Mouse (Mus musculus) thymus, adult 2 months (tissue): ENCODE data around the gene Atpaf1. TPM values are rescaled to one million over a fixed set of nuclear protein-coding genes. Genes with fewer than 3 reads are reported as not detected.

ENCODE experiments used
- DNase-seq: peaks from one replicate; pipeline ENCODE4 v3.0.0; 2021
- H3K27ac ChIP-seq: fragments of 200-500 bp; 2 replicates; pipeline ENCODE4 v1.5.1; 2012; ENCODE audit warnings: low read length, control low read depth; ENCODE audit not compliant: control insufficient read depth, insufficient read depth
- H3K27me3 ChIP-seq: fragments of 200-500 bp; 2 replicates; pipeline ENCODE4 v1.6.1; 2012; ENCODE audit warnings: mild to moderate bottlenecking, low read length, moderate library complexity, mixed read lengths; ENCODE audit not compliant: control insufficient read depth, insufficient read depth
- H3K36me3 ChIP-seq: fragments of 200-500 bp; 2 replicates; pipeline ENCODE4 v1.6.1; 2012; ENCODE audit warnings: mild to moderate bottlenecking, low read length, moderate library complexity; ENCODE audit not compliant: control insufficient read depth, insufficient read depth
- H3K4me1 ChIP-seq: fragments of 200-500 bp; replicated peaks from 2 replicates; pipeline ENCODE4 v1.6.1; 2012; ENCODE audit warnings: low read length; ENCODE audit not compliant: control insufficient read depth, insufficient read depth
- H3K4me3 ChIP-seq: fragments of 200-500 bp; 2 replicates; pipeline ENCODE4 v1.5.1; 2012; ENCODE audit warnings: mild to moderate bottlenecking, low read length, control low read depth, moderate library complexity; ENCODE audit not compliant: control insufficient read depth, insufficient read depth
- CTCF ChIP-seq: fragments of 200-500 bp; IDR thresholded peaks from 2 replicates; pipeline ENCODE4 v1.5.1; 2012; ENCODE audit warnings: mild to moderate bottlenecking, control low read depth, low read length, moderate library complexity, borderline replicate concordance; ENCODE audit not compliant: control insufficient read depth, poor library complexity, insufficient read depth; ENCODE audit errors: extremely low read depth
- POLR2A ChIP-seq: fragments of 200-500 bp; IDR thresholded peaks from 2 replicates; pipeline ENCODE4 v1.6.1; 2012; ENCODE audit warnings: mild to moderate bottlenecking, low read length, control low read depth, moderate library complexity; ENCODE audit not compliant: control insufficient read depth, poor library complexity, insufficient read depth; ENCODE audit errors: extremely low read depth
- WGBS: fragments of 180-500 bp; shearing (Covaris S2); methylation state at CpG from one replicate; pipeline ENCODE4 v1.1.7; 2018; 5-methylcytosine and 5-hydroxymethylcytosine counted together
- polyA plus RNA-seq: library from polyadenylated mRNA; depleted of rRNA; stranded (reverse); fragments of >200 nt; gene quantifications from 2 replicates; pipeline ENCODE4 v1.2.3, GENCODE M21; 2012; rRNA removed

Atpaf1 gene
- polyA plus RNA-seq, 1 experiment: 30.2 TPM

- TF ChIP-seq POLR2A: no peak
- no peak for TF ChIP-seq CTCF
- Histone ChIP-seq H3K36me3 (peaks cover 15% of the 10 kb centered on the region), H3K4me1 (no peaks in the 10 kb centered on the region; the same call in 1 of the 2 replicates), H3K4me3 (no peak overlapping the region), H3K27ac (no peak overlapping the region), H3K27me3 (no peaks in the 10 kb centered on the region)
- DNase-seq: no peak
- WGBS: 54% methylated on average over 9 of the region's 9 CpGs
Measured at GRCm38 (mm10) chr4:115857293-115857883, 72.8 kb downstream of the Atpaf1 start.

- Histone ChIP-seq H3K27me3 (no peaks in the 10 kb centered on the region), H3K4me1 (no peaks in the 10 kb centered on the region), H3K4me3 (no peak overlapping the region), H3K36me3 (peaks cover 27% of the 10 kb centered on the region), H3K27ac (no peak overlapping the region)
- TF ChIP-seq CTCF (no peak), POLR2A (no peak)
- 94% methylated on average over 7 of the region's 7 CpGs for WGBS
- DNase-seq: no peak
Measured at GRCm38 (mm10) chr4:115863352-115863751, 78.7 kb downstream of the Atpaf1 start.

- 95% methylated on average over 10 of the region's 10 CpGs for WGBS
- H3K27me3 ChIP-seq: no peaks in the 10 kb centered on the region
- no peaks in the 10 kb centered on the region for H3K4me1 ChIP-seq
- no peak overlapping the region for H3K4me3 ChIP-seq
- no peak overlapping the region for H3K27ac ChIP-seq
- no peak for TF ChIP-seq CTCF
- H3K36me3 ChIP-seq: peaks cover 33% of the 10 kb centered on the region
- DNase-seq: no peak
Measured at GRCm38 (mm10) chr4:115863880-115864279, 79.3 kb downstream of the Atpaf1 start.

Other genes with a start within 250 kb of the Atpaf1 start
- 0.04 TPM in 1 of 2 replicates, not detected in the other for gene Cyp4a31, start 221.2 kb upstream of the Atpaf1 start, polyA plus RNA-seq
- not detected in 2 replicates for gene Cyp4a32, start 183.8 kb upstream of the Atpaf1 start, polyA plus RNA-seq
- gene Cyp4b1, start 137.1 kb upstream of the Atpaf1 start, polyA plus RNA-seq: 6.2 and 9.2 TPM in 2 replicates
- gene Efcab14, start 47.1 kb upstream of the Atpaf1 start, polyA plus RNA-seq: 31.2 and 32.2 TPM in 2 replicates
- gene Tex38, start 3.8 kb upstream of the Atpaf1 start, polyA plus RNA-seq: 0.71 and 0.87 TPM in 2 replicates
- gene Mob3c, start 43.3 kb downstream of the Atpaf1 start, polyA plus RNA-seq: 36.4 and 36.8 TPM in 2 replicates
- 101 and 136 TPM in 2 replicates for gene Mknk1, start 54.4 kb downstream of the Atpaf1 start, polyA plus RNA-seq
- 0.09 and 0.15 TPM in 2 replicates for gene Kncn, start 99.6 kb downstream of the Atpaf1 start, polyA plus RNA-seq
- 0.17 TPM in 1 of 2 replicates, not detected in the other for gene 6430628N08Rik, start 105.9 kb downstream of the Atpaf1 start, polyA plus RNA-seq
- gene Dmbx1, start 155.1 kb downstream of the Atpaf1 start, polyA plus RNA-seq: 0.14 and 0.18 TPM in 2 replicates
- gene Faah, start 233.1 kb downstream of the Atpaf1 start, polyA plus RNA-seq: 77.2 and 88.1 TPM in 2 replicates